Mouse (Mus musculus) thymus, postnatal 14 days (tissue): ENCODE data around the gene Rnf187.
A peak's percentile ranks its signal among the peaks of the same experiment; 100 is the strongest.

ENCODE experiments used
- DNase-seq: peaks from one replicate; pipeline ENCODE4 v3.0.0; 2021

Gene Rnf187

GRCm38 (mm10) chr11:58944136-58944535, 5.4 kb upstream of the Rnf187 start:
- no peak for DNase-seq

- DNase-seq: no peak
Observed at GRCm38 (mm10) chr11:58939088-58939439, 348 bp upstream of the Rnf187 start.

DNA sequence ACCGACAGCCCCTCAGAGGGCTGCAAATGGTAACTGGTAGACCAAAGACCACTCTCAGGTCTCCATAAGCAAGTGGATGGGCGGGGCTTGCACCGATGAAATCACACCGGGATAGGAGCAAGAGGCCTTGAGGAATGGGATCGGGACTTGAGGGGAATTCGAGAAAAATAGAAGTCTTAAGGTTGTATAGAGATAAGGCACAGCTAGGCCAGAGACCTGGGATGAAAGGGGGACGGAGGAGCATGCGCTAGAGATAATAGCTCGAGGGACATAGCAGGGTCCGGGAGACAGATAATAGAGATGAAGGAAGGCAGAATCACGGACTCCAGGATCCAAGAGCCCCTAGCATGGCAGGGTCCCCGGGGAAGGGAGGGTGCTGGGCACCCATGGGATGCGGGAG, 807 bp downstream of the Rnf187 start:
- DNase-seq: no peak

GRCm38 (mm10) chr11:58931576-58931975, 7.1 kb downstream of the Rnf187 start:
- peak; percentile 46 for DNase-seq

DNA sequence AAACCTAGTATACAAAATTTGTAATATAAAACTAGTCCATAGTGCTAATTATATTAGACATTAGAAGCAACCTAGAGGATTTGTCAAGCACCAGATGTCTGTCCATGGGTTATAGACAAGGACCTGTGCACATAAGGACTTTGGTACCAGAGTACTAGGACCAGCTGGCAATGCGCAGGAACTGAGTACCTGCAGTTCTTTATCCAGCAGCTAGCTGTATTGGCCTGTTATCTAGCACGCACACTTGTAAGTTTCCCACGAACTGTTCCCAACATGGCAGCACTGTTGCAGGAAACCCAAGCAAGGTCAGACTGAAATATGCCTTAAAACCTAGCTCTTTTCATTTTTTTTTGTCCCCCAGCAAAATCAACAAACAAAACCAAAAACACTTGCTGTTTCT, 8.5 kb downstream of the Rnf187 start:
- DNase-seq: no peak

DNA sequence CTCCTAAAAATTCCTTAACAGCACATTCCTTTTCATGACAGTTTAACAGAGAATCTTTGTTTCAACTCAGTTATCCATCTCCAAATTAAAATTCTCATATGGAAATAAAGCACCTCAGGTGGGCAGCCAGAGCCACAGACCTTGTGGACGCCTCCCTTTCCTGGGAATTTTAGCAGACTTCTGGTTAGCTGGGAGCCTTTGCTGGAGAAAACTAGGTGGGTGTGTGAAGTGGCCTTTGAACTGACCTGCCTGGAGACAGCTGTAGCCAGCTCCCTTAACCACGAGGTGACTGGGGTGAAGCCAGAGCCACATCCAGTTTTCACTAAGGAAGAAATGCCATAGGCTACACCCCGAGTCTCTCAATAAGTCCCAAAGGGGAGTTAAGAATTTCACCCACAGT, 9.1 kb downstream of the Rnf187 start:
- no peak for DNase-seq

DNA sequence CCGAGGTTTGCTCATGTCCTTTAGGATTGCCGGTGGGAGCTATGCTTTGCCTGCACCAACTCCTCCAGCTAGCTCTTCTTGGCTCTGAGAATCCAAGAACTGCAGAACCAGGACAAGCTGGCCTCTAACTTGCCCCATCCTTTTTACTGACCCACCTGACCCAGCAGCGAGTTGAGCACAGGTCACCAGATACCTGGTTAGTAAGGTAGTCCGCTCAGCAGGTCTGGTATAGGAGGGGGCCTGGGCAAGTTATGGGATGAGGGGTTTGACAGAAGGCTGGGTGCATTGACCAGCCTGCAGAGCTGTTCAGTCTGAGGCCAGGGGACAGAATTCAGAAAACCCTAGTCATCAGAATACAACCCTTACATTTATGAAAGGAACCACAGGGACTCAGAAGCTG, 9.7 kb downstream of the Rnf187 start:
- no peak for DNase-seq

DNA sequence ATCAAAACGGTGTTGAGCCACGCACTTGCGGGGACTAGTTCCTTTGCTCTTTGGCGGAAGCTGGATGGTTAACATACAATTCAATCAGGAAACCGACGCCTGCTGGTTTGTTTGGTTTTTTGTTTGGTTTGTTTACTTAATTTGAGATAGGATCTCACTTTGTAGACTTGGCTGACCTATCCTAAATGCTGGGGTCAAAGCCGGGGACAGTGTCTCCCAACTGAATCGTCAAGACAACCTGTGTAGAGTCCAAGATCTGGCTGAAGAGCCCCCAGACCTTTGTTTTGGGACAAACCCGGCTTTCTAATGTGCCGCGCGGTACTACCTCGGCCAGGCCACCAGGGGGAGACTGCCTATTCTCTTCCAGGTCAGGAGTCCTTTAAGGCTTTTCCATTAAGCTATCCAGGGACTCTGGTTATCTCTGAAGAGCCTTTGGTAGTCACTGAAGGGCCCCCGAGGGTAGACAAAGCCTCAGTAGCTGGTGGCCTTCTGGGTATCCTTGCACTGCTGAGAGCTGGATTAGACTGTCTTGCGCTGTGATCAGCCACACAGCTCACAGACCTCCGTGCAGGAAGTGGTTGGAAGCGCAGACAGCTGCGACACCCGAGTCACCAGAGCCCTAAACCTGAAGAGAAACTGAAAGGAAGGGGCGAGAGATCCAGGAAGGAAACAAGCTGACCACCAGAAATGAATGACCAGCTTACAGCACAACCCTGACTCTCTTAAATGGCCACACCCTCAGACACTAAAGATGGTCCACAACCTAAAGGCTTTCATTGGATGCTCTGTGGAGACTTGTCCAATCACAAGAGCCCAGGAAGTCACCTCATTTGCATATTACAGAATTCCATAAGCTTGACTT, 10.7 kb downstream of the Rnf187 start:
- peak; percentile 75 for DNase-seq

GRCm38 (mm10) chr11:58927053-58927452, 11.7 kb downstream of the Rnf187 start:
- DNase-seq: no peak

GRCm38 (mm10) chr11:58926651-58927050, 12.1 kb downstream of the Rnf187 start:
- DNase-seq: no peak

- no peak for DNase-seq
Observed at GRCm38 (mm10) chr11:58922420-58922819, 16.3 kb downstream of the Rnf187 start.

DNA sequence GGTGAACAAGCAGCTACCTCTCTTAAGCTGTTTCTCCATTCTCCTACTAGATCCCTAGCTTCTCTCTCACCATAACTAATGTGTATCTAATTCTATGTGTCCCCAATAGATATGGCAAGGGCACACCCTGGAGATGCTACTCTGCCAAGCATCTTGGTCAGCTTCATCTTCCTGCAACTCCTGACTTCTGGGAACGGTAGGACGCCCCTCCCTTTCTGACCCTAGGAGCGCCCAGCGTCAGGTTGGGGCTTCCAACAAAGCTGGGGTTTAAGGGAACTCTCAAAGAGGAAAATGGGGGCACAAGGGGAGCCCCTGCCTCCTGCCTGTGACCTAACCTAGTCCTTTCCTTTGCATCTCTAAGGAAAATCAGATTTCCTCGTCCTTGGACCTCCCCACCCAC, 20.0 kb downstream of the Rnf187 start:
- no peak for DNase-seq

DNA sequence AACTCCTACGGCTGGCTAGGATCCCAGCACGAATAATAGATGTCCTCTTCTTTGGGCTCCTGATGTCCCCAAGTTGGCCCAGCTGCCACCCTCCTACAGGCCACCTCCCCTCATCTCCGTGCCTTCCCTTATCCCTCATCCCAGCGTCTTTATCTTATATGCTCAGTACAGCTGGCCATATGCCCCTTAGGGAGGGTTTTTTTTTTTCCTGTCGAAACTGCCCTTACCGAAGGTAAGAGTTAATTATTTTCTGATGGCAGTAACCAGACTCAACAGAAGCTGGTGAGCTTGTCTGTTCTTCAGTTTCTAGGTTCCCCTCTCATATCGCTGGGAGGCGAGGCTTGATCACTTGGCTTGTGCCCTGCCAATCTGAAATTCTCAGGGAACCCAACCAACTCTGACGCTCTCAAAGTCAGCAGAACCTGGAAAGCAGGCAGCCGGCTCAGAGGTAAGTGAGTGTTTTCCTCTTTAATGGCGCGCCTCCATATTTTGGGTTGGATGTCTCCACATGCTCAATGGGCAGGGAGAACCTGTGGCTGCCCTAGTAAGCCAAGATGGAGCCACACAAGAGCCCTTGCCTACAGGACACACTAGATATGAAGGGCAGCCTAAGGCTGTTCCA, 20.9 kb downstream of the Rnf187 start, which contains the start of gene Btnl10:
TSS of gene Btnl10 (plus strand) at position 164 of the 622 bp plus-strand sequence.
- no peak for DNase-seq

GRCm38 (mm10) chr11:58916879-58917744, 21.6 kb downstream of the Rnf187 start:
- peak; percentile 88 for DNase-seq

- peak; percentile 32 for DNase-seq
Observed at GRCm38 (mm10) chr11:58914461-58915028, 24.2 kb downstream of the Rnf187 start.

DNA sequence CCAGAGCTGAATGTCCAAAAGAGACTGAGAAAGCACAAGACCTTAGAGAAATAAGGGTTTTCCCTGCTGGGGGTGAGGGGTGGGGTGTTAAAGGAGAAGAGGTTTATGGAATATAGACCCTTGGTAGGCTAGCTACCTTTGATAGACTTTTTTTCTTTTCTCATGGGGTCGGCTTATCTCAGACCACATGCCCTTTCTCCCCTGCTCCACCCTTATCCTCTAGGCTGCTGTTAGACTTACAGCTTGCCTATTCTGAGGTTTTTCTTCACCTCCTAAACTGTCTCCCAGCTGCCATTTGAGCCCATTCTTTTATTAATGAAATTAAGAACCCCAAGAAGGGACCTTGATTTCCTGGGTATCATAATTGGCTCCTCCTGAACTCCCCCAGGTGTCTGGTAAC, 24.9 kb downstream of the Rnf187 start:
- no peak for DNase-seq

- DNase-seq: peak; percentile 33
Observed at GRCm38 (mm10) chr11:58904838-58905237, 33.9 kb downstream of the Rnf187 start.

- no peak for DNase-seq
Observed at GRCm38 (mm10) chr11:58904410-58904718, 34.4 kb downstream of the Rnf187 start.

GRCm38 (mm10) chr11:58903511-58904409, 35.0 kb downstream of the Rnf187 start, which contains the start of gene Zfp39:
Zfp39 (minus strand) TSS chr11:58904225.
- DNase-seq: peak; percentile 98

DNA sequence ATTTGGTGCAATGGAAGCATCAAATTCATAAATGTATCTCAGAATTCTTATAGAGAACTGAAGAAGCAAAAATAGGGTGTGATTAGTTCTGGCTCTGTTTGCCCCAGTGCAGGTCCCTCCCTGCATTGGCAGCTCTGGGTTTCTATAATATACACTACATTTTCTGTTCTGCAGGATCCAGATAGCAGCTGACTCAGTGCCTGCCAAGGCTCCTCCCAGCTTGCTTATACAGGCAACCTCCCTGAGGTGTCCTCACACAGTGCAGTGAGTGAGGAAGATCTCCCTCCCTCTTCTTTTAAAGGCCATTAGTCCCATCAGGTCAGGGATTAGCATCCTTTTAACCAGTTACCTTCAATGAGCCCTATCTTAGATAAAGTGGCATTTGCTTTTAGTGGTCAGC, 37.6 kb downstream of the Rnf187 start:
- DNase-seq: no peak

DNA sequence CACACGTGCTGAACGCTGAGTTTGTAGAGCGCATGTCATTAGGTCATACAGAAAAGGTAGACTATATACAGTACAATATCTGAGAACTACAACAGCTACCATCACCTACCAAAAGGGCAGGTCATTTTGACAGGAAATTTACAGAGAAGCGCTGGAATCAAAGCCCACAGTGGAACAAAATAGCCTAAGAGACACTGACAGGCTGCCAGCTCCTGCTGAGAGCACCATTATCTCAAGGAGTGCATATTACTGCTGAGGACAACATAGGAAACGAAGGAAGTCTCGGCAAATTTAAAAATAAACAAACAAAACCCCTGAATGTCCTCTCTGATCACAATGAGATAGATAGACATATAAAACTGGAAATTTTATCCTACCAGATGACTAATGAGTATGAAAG, 41.2 kb downstream of the Rnf187 start:
- DNase-seq: no peak

- peak; percentile 73 for DNase-seq
Observed at GRCm38 (mm10) chr11:58894456-58894855, 44.3 kb downstream of the Rnf187 start.
